In the genomic region with DNA sequence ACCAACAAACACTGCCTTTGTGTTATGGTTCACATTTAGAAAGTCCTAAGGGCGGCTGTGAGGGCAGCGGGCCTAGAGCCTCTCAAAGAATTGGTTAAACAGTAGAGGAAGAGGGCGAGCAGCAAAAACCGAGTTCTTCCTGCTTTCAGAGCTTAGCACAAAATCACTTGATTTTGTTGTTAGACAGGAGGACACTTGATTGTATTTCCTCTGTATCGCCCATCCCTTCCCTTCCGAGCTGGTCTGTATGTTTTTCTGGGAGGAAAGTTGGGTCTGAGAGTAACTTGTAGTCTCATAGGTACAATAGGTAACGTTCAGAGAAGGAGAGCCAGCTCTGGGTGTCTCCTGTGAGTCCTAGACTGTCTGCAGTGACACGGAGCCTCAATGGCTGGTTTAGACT, we compare ENCODE assay signal across 12 mouse cellular contexts.
"Had no signal": no experiment of that assay in that cellular context is flagged by ENCODE, and none has a peak within 500 bp of the region (broad histone marks: within the 10 kb centered on the region; RNA-seq: fewer than 3 reads in every experiment).

No protein-coding gene starts in this region.

- H3K9ac ChIP-seq: intestine, embryonic 15.5 days; liver, embryonic 13.5 days; liver, postnatal 0 days; lung, embryonic 15.5 days; midbrain, embryonic 12.5 days; neural tube, embryonic 12.5 days; stomach, embryonic 15.5 days had no signal

- DNase-seq: kidney, adult 18-20 months; kidney, postnatal 14 days; left cerebral cortex, postnatal 4 days; liver; liver, embryonic 13.5 days; liver, postnatal 0 days had no signal

- H3K4me3 ChIP-seq: intestine, embryonic 15.5 days; liver, embryonic 13.5 days; lung, embryonic 15.5 days; midbrain, embryonic 12.5 days; neural tube, embryonic 12.5 days; stomach, embryonic 15.5 days had no signal

- H3K27ac ChIP-seq: intestine, embryonic 15.5 days; liver, embryonic 13.5 days; lung, embryonic 15.5 days; midbrain, embryonic 12.5 days; neural tube, embryonic 12.5 days; stomach, embryonic 15.5 days had no signal

- H3K9me3 ChIP-seq: intestine, embryonic 15.5 days; liver, embryonic 13.5 days; lung, embryonic 15.5 days; midbrain, embryonic 12.5 days; neural tube, embryonic 12.5 days; stomach, embryonic 15.5 days had no signal

- H3K4me1 ChIP-seq: intestine, embryonic 15.5 days; liver, embryonic 13.5 days; lung, embryonic 15.5 days; midbrain, embryonic 12.5 days; neural tube, embryonic 12.5 days; stomach, embryonic 15.5 days had no signal

- H3K4me2 ChIP-seq: intestine, embryonic 15.5 days; liver, embryonic 13.5 days; lung, embryonic 15.5 days; midbrain, embryonic 12.5 days; neural tube, embryonic 12.5 days; stomach, embryonic 15.5 days had no signal

- H3K27me3 ChIP-seq: intestine, embryonic 15.5 days; liver, embryonic 13.5 days; lung, embryonic 15.5 days; midbrain, embryonic 12.5 days; neural tube, embryonic 12.5 days; stomach, embryonic 15.5 days had no signal

- ATAC-seq: intestine, embryonic 15.5 days; liver, postnatal 0 days; midbrain, embryonic 16.5 days had no signal
